Mouse (Mus musculus): Measurements from ENCODE around the gene Rora. TPM values are rescaled to one million over a fixed set of nuclear protein-coding genes. Genes with fewer than 3 reads are reported as not detected.

Rora gene
- polyA plus RNA-seq, 1 experiment from 2014 or later, result 4.3 TPM

- Histone ChIP-seq H3K27ac (ENCODE audit: low read depth, low read length) (peak overlapping the region; percentile 60), H3K27me3 (ENCODE audit: control insufficient read depth, insufficient read depth, low read length) (no peaks in the 10 kb centered on the region), H3K36me3 (ENCODE audit: control insufficient read depth, insufficient read depth, low read length) (no peaks in the 10 kb centered on the region), H3K9me3 (ENCODE audit: control insufficient read depth, low read length) (no peaks in the 10 kb centered on the region), H3K4me2 (peak overlapping the region; percentile 89), H3K9ac (ENCODE audit: low read length) (peak overlapping the region; percentile 69), H3K4me3 (ENCODE audit: low read depth, low read length) (peak overlapping the region; percentile 78), H3K4me1 (ENCODE audit: control insufficient read depth, insufficient read depth, low read length) (peaks cover 12% of the 10 kb centered on the region)
- WGBS, result under 1% methylated on average over 28 of the region's 28 CpGs
- ATAC-seq (ENCODE audit: low FRiP score) (peak; percentile 45; the same call in 1 of the 2 replicates), DNase-seq (ENCODE audit: low spot score, missing footprints) (no peak)
Measured at GRCm38 (mm10) chr9:68654039-68654332, 400 bp downstream of the Rora start.

- ATAC-seq (ENCODE audit: low FRiP score) (peak; percentile 47; the same call in 1 of the 2 replicates), DNase-seq (ENCODE audit: low spot score, missing footprints) (peak; percentile 96)
- WGBS, result under 1% methylated on average over 43 of the region's 43 CpGs
- Histone ChIP-seq H3K4me2 (peak overlapping the region; percentile 89), H3K9ac (ENCODE audit: low read length) (peak overlapping the region; percentile 69), H3K4me3 (ENCODE audit: low read depth, low read length) (peak overlapping the region; percentile 78), H3K9me3 (ENCODE audit: control insufficient read depth, low read length) (no peaks in the 10 kb centered on the region), H3K36me3 (ENCODE audit: control insufficient read depth, insufficient read depth, low read length) (no peaks in the 10 kb centered on the region), H3K27me3 (ENCODE audit: control insufficient read depth, insufficient read depth, low read length) (no peaks in the 10 kb centered on the region), H3K4me1 (ENCODE audit: control insufficient read depth, insufficient read depth, low read length) (peaks cover 12% of the 10 kb centered on the region), H3K27ac (ENCODE audit: low read depth, low read length) (no peak overlapping the region)
Measured at GRCm38 (mm10) chr9:68654333-68655017, 889 bp downstream of the Rora start.

GRCm38 (mm10) chr9:68655018-68656005, 1.7 kb downstream of the Rora start:
- Histone ChIP-seq H3K9me3 (ENCODE audit: control insufficient read depth, low read length) (no peaks in the 10 kb centered on the region), H3K9ac (ENCODE audit: low read length) (peak overlapping the region; percentile 69), H3K4me2 (peak overlapping the region; percentile 89), H3K4me3 (ENCODE audit: low read depth, low read length) (peak overlapping the region; percentile 78), H3K36me3 (ENCODE audit: control insufficient read depth, insufficient read depth, low read length) (no peaks in the 10 kb centered on the region), H3K27ac (ENCODE audit: low read depth, low read length) (no peak overlapping the region), H3K4me1 (ENCODE audit: control insufficient read depth, insufficient read depth, low read length) (peaks cover 12% of the 10 kb centered on the region), H3K27me3 (ENCODE audit: control insufficient read depth, insufficient read depth, low read length) (no peaks in the 10 kb centered on the region)
- WGBS, result 1% methylated on average over 31 of the region's 31 CpGs
- DNase-seq (ENCODE audit: low spot score, missing footprints) (peak; percentile 88), ATAC-seq (ENCODE audit: low FRiP score) (peak; percentile 10; the same call in 1 of the 2 replicates)

GRCm38 (mm10) chr9:68656076-68656795, 2.6 kb downstream of the Rora start:
- Histone ChIP-seq H3K4me1 (ENCODE audit: control insufficient read depth, insufficient read depth, low read length) (peaks cover 12% of the 10 kb centered on the region), H3K27me3 (ENCODE audit: control insufficient read depth, insufficient read depth, low read length) (no peaks in the 10 kb centered on the region), H3K27ac (ENCODE audit: low read depth, low read length) (no peak overlapping the region), H3K4me2 (peak overlapping the region; percentile 89; the same call in 1 of the 2 replicates), H3K4me3 (ENCODE audit: low read depth, low read length) (no peak overlapping the region), H3K9me3 (ENCODE audit: control insufficient read depth, low read length) (no peaks in the 10 kb centered on the region), H3K9ac (ENCODE audit: low read length) (no peak overlapping the region), H3K36me3 (ENCODE audit: control insufficient read depth, insufficient read depth, low read length) (no peaks in the 10 kb centered on the region)
- DNase-seq (ENCODE audit: low spot score, missing footprints), result no peak
- 61% methylated on average over 5 of the region's 5 CpGs for WGBS
- no peak for ATAC-seq (ENCODE audit: low FRiP score)

DNA sequence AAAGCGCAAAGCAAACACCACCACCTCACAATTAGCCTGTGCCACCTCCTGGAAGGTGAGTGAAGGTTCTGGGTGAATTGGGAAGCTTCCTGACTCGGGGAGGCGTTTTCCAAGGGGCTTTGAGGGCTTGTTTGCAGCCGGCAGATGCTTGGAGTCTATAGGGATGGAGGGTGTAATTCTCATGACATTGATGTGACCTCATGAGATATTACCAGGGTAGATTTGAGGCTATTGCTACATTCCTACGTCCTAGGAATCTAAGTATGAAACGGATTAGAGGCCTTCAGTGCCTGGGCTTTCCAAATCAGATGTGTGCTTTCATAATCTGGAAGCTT, 3.2 kb downstream of the Rora start:
- no peak overlapping the region for H3K27ac ChIP-seq (ENCODE audit: low read depth, low read length)
- 39% methylated on average over 6 of the region's 6 CpGs for WGBS
- no peak overlapping the region for H3K9ac ChIP-seq (ENCODE audit: low read length)
- no peaks in the 10 kb centered on the region for H3K9me3 ChIP-seq (ENCODE audit: control insufficient read depth, low read length)
- no peak for ATAC-seq (ENCODE audit: low FRiP score)
- no peak overlapping the region for H3K4me2 ChIP-seq
- H3K36me3 ChIP-seq (ENCODE audit: control insufficient read depth, insufficient read depth, low read length), result no peaks in the 10 kb centered on the region
- H3K4me1 ChIP-seq (ENCODE audit: control insufficient read depth, insufficient read depth, low read length), result peaks cover 12% of the 10 kb centered on the region
- no peak for DNase-seq (ENCODE audit: low spot score, missing footprints)
- H3K4me3 ChIP-seq (ENCODE audit: low read depth, low read length), result no peak overlapping the region
- no peaks in the 10 kb centered on the region for H3K27me3 ChIP-seq (ENCODE audit: control insufficient read depth, insufficient read depth, low read length)

DNA sequence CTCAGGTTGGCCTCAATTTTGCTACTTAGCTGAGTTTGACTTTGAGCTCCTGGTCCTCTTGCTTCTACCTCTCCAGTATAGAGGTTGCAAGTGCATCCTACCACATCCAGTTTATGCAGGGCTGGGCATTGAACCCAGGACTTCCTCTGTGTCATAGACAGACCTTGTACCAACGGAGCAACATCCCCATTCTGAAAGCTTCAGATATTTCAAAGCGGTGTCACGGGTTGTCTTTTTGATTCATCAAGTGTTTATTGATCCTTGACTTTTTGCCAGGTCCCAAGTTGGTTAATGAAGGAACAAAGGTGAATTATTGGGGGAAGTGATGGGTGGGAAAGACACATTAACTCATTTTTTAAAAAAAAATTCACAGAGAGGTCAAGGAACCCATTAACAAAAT, 17.1 kb downstream of the Rora start:
- Histone ChIP-seq H3K27me3 (ENCODE audit: control insufficient read depth, insufficient read depth, low read length) (no peaks in the 10 kb centered on the region), H3K4me2 (no peak overlapping the region), H3K9ac (ENCODE audit: low read length) (no peak overlapping the region), H3K4me3 (ENCODE audit: low read depth, low read length) (no peak overlapping the region), H3K27ac (ENCODE audit: low read depth, low read length) (no peak overlapping the region), H3K36me3 (ENCODE audit: control insufficient read depth, insufficient read depth, low read length) (no peaks in the 10 kb centered on the region), H3K4me1 (ENCODE audit: control insufficient read depth, insufficient read depth, low read length) (no peaks in the 10 kb centered on the region), H3K9me3 (ENCODE audit: control insufficient read depth, low read length) (no peaks in the 10 kb centered on the region)
- DNase-seq (ENCODE audit: low spot score, missing footprints) (no peak), ATAC-seq (ENCODE audit: low FRiP score) (no peak)
- 89% methylated on average over 3 of the region's 3 CpGs for WGBS

- Histone ChIP-seq H3K27ac (ENCODE audit: low read depth, low read length) (no peak overlapping the region), H3K9me3 (ENCODE audit: control insufficient read depth, low read length) (no peaks in the 10 kb centered on the region), H3K4me3 (ENCODE audit: low read depth, low read length) (no peak overlapping the region), H3K4me1 (ENCODE audit: control insufficient read depth, insufficient read depth, low read length) (no peaks in the 10 kb centered on the region), H3K27me3 (ENCODE audit: control insufficient read depth, insufficient read depth, low read length) (no peaks in the 10 kb centered on the region), H3K9ac (ENCODE audit: low read length) (no peak overlapping the region), H3K4me2 (no peak overlapping the region), H3K36me3 (ENCODE audit: control insufficient read depth, insufficient read depth, low read length) (no peaks in the 10 kb centered on the region)
- DNase-seq (ENCODE audit: low spot score, missing footprints) (no peak), ATAC-seq (ENCODE audit: low FRiP score) (no peak)
- 65% methylated on average over 5 of the region's 5 CpGs for WGBS
Measured at GRCm38 (mm10) chr9:68672459-68672858, 18.9 kb downstream of the Rora start.

- Histone ChIP-seq H3K27me3 (ENCODE audit: control insufficient read depth, insufficient read depth, low read length) (no peaks in the 10 kb centered on the region), H3K27ac (ENCODE audit: low read depth, low read length) (no peak overlapping the region), H3K36me3 (ENCODE audit: control insufficient read depth, insufficient read depth, low read length) (no peaks in the 10 kb centered on the region), H3K4me3 (ENCODE audit: low read depth, low read length) (no peak overlapping the region), H3K4me1 (ENCODE audit: control insufficient read depth, insufficient read depth, low read length) (no peaks in the 10 kb centered on the region), H3K9ac (ENCODE audit: low read length) (no peak overlapping the region), H3K4me2 (no peak overlapping the region), H3K9me3 (ENCODE audit: control insufficient read depth, low read length) (no peaks in the 10 kb centered on the region)
- 65% methylated on average over 1 of the region's 1 CpGs for WGBS
- ATAC-seq (ENCODE audit: low FRiP score), result no peak
- DNase-seq (ENCODE audit: low spot score, missing footprints), result no peak
Measured at GRCm38 (mm10) chr9:68673221-68673620, 19.6 kb downstream of the Rora start.

Measured in midbrain, embryonic 11.5 days (tissue).